Mouse (Mus musculus) urinary bladder, adult 18-20 months (tissue): ENCODE results near the gene Lag3.

ENCODE experiments used
- DNase-seq, 2 experiments: peaks; one replicate each; pipeline ENCODE4 v3.0.0; 2022; ENCODE audit warnings: low spot score in 2 of 2, mixed read lengths in 2 of 2

Gene Lag3

DNA sequence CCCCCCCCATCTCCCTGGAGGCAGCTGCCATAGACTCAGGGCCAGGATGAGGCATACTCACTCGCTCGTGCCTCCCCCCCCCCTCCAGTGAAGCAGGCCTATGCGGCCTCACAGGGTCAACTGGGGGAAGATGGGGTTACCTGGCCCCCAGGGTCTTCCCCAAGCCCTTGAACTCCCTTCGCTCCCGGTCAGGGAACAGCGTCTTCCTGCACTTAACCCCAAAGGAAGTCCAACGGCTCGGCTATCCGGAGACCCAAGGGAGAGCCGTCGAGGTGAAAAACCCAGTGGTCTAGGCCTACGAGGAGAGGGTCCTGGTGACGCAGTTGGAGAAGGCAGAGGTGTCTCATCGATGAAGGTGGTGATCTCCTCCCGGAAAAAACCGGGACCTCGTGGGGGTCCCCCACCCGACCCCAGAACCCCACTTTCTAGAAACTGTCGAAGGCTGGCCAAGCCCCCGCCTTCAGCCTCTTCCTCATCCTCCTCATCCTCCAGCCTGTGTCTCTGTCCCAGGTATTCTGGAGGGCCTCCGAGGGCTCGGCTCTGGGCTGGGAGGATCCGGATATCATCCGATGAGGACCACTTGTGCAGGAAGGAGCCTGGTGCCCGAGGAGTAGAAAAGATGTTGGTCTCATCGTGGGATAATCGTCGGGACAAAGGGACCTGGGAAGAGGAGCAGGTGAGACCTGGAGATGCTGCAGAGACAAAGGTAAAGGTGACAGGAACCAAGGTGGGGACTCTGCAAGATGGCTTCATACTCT lies 52.8 kb downstream of the Lag3 start:
- no peak for DNase-seq

- DNase-seq: no peak
Observed at GRCm38 (mm10) chr6:124857840-124858530, 53.5 kb downstream of the Lag3 start.

- DNase-seq: peak; percentile 73
Observed at GRCm38 (mm10) chr6:124856916-124857839, 54.3 kb downstream of the Lag3 start, which contains the start of gene P3h3. P3h3 (minus strand) TSS chr6:124857752.

GRCm38 (mm10) chr6:124856321-124856720 lies 55.2 kb downstream of the Lag3 start:
- DNase-seq: no peak

GRCm38 (mm10) chr6:124854647-124855046 lies 56.9 kb downstream of the Lag3 start:
- no peak for DNase-seq
